Comparison of ENCODE assay signal across 22 mouse cellular contexts in the genomic region with DNA sequence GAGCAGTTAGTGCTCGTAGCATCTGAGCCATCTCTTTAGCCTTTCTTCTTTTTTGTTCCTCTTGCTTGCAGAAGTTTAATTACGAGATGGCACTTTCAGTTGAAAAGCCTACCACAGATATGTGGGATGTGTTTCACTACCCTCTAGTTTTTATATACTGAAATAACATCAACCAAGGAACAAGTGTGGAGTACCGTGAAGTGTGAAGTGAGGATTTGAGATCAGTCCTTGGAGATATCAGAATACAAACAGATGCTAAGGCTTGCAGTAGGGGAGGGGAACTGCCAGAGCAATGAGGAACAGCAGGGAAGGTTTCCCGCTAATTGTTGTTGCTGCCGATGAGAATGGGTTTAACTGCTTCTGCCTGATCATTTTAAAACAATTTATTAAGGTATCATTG.
DNase-seq lines count a peak whose midpoint lies in the region; TF ChIP-seq lines count a peak whose summit lies in the region.
"Had no signal": no experiment of that assay in that cellular context is flagged by ENCODE, and none has a peak within 500 bp of the region (broad histone marks: within the 10 kb centered on the region; RNA-seq: fewer than 3 reads in every experiment).

No protein-coding gene starts in this region.

- H3K27me3 ChIP-seq in cerebellum, adult 2 months (ENCODE audit: control insufficient read depth, insufficient read depth, low read length): no peaks in the 10 kb centered on the region
- H3K27me3 ChIP-seq: embryonic facial prominence, embryonic 15.5 days; hindbrain, embryonic 13.5 days had no signal

- no peak for TF ChIP-seq POLR2A in cerebellum, adult 2 months (IDR thresholded peaks at IDR 0.05; ENCODE audit: borderline replicate concordance, insufficient read depth, low read length)

- H3K27ac ChIP-seq in cerebellum, adult 2 months (ENCODE audit: insufficient read depth, low read length): no peak overlapping the region
- H3K27ac ChIP-seq: embryonic facial prominence, embryonic 15.5 days; forebrain, embryonic 10.5 days; gastrocnemius, adult 2 months; heart, embryonic 10.5 days; hindbrain, embryonic 13.5 days; hindbrain, postnatal 0 days had no signal

- intact Hi-C loops in left cerebral cortex, postnatal 4 days (cut with DNase I): no loop called here
- intact Hi-C loops in left cerebral cortex, postnatal 14 days (cut with DNase I): no loop called here

- no peaks in the 10 kb centered on the region for H3K4me1 ChIP-seq in cerebellum, adult 2 months (ENCODE audit: control insufficient read depth, insufficient read depth, low read length)
- H3K4me1 ChIP-seq: embryonic facial prominence, embryonic 15.5 days; hindbrain, embryonic 13.5 days had no signal

- no peak overlapping the region for H3K4me3 ChIP-seq in cerebellum, adult 2 months (replicated peaks; ENCODE audit: insufficient read depth, low read depth, low read length)
- H3K4me3 ChIP-seq: embryonic facial prominence, embryonic 15.5 days; erythroblast, embryonic 14.5 days; forebrain, embryonic 10.5 days; gastrocnemius, adult 2 months; heart, embryonic 10.5 days; hindbrain, embryonic 13.5 days had no signal

- no peak for TF ChIP-seq CTCF in cerebellum, adult 2 months (IDR thresholded peaks at IDR 0.05; ENCODE audit: borderline replicate concordance, insufficient read depth, low read depth, low read length)

- peak; percentile 31 to 64 for DNase-seq in frontal cortex, adult 2 months (ENCODE audit: extremely low spot score in 1 of 2, low spot score in 1 of 2)
- no peak for DNase-seq in frontal cortex, postnatal 25 days (ENCODE audit: low spot score in 2 of 2)
- DNase-seq in left cerebral cortex, adult 18-20 months (ENCODE audit: low spot score in 2 of 2): peak; percentile 12 to 18
- no peak for DNase-seq in left cerebral cortex, postnatal 4 days
- peak; percentile 64 for DNase-seq in brain, adult 2 months (ENCODE audit: low read depth, low spot score)
- peak; percentile 20 to 42 for DNase-seq in left cerebral cortex, postnatal 14 days (ENCODE audit: low spot score in 2 of 2)
- DNase-seq in cerebellum, adult 2 months: no peak
- DNase-seq in spleen, postnatal 4 days (ENCODE audit: low spot score in 2 of 2): no peak
- DNase-seq: adrenal gland, postnatal 25 days; cerebellum, adult 8-10 months; cerebellum, postnatal 14 days; embryo, embryonic 11 days; gastrocnemius, adult 2 months; gastrocnemius, postnatal 25 days; heart, adult 18-20 months; heart, postnatal 14 days had no signal

- WGBS in cerebellum, adult 2 months: 52% methylated on average over 5 of the region's 5 CpGs

Comparison
In these comparisons a context has a peak if more than half of its experiments do, and no peak if none do; other contexts are left out.
1. DNase-seq: peak in frontal cortex, adult 2 months (2 of 2), left cerebral cortex, adult 18-20 months (2 of 2), brain, adult 2 months (single experiment) and left cerebral cortex, postnatal 14 days (2 of 2); none in frontal cortex, postnatal 25 days (0 of 2), left cerebral cortex, postnatal 4 days (single experiment), cerebellum, adult 2 months (0 of 2) and spleen, postnatal 4 days (0 of 2).